Mouse (Mus musculus) heart, adult 18-20 months (tissue): ENCODE results near the gene Sclt1. TPM values are rescaled to one million over a fixed set of nuclear protein-coding genes. Genes with fewer than 3 reads are reported as not detected.

Experiments
- DNase-seq, 2 experiments: peaks; one replicate each; pipeline ENCODE4 v3.0.0; 2021 to 2022; ENCODE audit warnings: mixed read lengths in 1 of 2
- total RNA-seq, 2 experiments: library from RNA; stranded (reverse); gene quantifications; 2 replicates each; pipeline ENCODE4 v1.2.3; 2021

Sclt1 gene
- total RNA-seq, 2 experiments from 2014 or later = 6.4 to 7.3 TPM

- DNase-seq = no peak
Measured at GRCm38 (mm10) chr3:41606330-41606664, 136.0 kb downstream of the Sclt1 start.

DNA sequence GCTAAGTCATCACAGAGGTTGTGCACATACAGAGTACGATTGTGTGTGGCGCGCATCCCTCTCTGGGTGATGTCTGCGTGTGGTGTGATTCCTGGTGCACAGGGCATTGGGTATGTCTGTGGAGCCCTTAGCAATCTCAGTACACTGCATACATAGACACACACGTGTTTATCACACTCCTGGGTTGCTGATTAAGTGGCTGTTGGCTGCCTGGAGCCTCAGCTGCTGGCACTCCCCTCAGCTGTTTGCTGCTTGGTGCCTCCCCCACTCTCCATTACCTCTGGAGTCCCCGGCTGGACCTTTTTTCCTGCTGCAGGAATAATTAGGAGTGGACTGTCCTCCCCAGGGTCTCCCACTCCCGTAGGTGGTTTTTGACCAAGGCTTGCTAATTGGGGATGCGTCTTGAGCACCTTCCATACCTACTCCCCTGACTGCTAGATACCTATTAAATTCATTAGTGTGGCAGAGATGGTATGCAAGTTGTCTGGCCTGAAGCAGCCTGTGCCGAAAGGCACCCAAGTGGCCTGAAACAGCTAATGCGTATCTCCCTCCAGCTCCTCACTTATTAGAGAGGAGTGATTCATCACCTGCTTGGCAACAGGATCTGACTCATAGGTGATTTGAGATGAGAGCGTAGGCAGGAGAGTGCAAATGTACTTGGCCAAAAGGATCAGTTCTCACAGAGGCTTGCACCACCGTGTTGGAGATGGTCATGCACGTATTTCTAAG, 136.5 kb downstream of the Sclt1 start:
- peak in 1 of 2 experiments; percentile 49 for DNase-seq

- no peak for DNase-seq
Measured at GRCm38 (mm10) chr3:41604629-41605321, 137.5 kb downstream of the Sclt1 start.

- no peak for DNase-seq
Measured at GRCm38 (mm10) chr3:41603470-41604019, 138.8 kb downstream of the Sclt1 start.

DNA sequence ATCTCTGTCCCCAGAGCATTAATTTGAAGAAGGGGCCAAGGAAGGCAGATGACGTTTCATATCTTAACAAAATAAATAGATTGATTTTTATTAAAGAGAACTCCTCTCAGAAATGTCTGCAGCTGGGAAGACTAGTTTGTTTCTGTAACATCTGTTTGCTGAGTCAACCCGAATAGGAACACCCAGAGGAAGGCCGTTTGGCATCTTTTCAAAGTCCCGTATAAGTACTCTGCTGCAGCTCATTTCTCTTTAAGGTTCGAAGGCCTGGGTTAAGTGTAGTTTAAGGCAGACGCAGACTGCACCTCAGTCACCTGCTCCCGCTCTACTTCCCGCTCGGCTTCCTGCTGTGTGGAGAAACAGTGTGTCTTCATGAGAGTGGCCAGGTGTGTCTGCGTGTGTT, 139.4 kb downstream of the Sclt1 start:
- peak; percentile 52 to 54 for DNase-seq

DNA sequence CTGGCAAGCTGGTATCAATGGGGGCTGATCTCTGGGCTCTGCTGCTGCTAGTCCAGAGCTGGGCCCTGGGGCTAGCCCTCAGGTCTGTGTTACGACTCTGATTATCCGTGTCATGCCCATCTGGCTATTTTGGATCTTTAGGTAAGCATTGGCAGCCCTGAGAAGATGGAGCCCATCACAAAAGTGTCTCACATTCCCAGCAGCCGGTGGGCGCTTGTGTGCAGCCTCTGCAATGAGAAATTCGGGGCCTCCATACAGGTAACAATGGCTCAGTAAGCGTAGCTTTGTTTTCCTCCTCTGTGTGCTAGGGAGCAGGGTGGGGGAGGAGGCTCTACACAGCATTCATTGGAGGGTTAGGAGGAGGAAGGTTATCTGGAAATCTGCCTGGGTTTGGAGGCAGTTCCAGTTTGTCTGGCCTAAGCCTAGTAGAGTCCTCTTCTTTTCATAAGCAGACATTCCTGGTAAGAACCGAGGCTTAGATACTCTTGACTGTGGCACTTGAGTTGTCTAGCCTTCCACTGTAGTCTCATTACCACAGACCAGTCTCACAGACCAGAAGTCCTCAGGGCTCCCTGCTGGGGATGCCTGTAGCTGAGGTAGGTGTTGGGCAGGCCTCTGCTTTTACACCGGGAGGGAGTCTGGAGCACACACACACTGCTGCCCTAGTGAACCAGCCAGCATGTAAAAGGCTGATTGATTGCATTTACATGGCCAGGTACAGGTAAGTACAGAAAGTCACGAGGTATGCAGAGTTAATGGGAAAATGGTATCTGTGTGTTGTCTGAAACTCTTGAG, 140.9 kb downstream of the Sclt1 start:
- DNase-seq = no peak

GRCm38 (mm10) chr3:41599806-41600589, 142.3 kb downstream of the Sclt1 start:
- peak; percentile 76 to 87 for DNase-seq

GRCm38 (mm10) chr3:41599226-41599625, 143.1 kb downstream of the Sclt1 start:
- DNase-seq = peak; percentile 42 to 47

GRCm38 (mm10) chr3:41598412-41598811, 143.9 kb downstream of the Sclt1 start:
- DNase-seq = no peak

- no peak for DNase-seq
Measured at GRCm38 (mm10) chr3:41597036-41597435, 145.3 kb downstream of the Sclt1 start.

- no peak for DNase-seq
Measured at GRCm38 (mm10) chr3:41595010-41595409, 147.3 kb downstream of the Sclt1 start.

DNA sequence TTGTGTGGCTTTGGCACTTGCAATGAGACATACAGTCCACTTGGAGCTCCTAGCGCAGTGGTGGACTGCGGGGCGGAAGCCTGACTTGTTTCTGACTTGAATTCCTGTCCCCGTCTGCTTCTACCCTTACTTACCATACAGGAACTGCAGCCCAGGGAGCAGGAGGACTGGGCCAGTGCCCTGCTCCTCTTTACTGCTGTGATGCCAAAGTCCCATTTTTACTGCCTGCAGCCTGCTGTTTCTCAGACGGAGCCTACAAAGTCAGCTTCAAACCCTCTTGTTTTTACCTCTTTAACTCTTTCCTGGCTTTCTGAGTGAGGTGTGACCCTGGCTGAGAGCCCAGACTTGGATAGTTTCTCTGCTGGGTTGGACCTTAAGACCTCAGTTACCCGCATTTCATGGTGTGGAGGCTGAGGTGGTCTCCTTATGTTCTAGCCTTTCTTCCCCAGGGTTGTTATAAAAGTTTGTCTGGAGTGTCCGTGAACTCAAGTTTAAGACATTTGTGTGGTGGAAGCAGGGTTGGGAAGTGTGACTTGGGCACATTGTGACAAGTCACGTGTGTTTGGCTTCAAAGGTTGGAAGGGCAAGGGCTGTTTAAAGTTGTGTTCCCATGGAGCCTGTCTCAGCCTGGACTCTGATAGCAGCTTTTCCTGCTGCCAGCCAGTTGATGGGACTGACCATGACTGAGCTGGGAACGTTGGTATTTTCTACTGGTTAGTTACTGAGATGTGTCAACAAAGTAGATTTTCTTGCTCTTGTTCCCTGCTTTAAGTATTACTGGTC, 148.0 kb downstream of the Sclt1 start:
- peak; percentile 45 to 55 for DNase-seq

DNA sequence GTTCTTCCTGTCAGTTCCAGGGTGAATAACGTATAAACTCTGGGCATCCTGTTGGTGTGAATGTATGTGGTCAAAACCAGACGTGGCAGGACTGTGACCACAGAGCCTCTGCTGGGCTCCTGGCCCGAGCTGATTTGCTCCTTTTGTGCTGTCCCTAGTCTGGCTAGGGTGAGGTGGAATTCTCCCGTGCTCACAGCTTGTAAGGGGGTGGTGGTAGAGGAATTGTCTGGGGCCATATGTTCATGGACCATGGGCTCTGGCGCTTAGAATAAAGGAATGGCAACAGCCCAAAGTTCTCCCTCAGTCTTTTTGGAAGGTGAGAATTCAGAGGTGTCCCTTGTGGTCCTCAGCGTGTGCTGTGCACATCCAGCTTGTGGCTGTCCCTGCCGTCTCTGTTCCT, 149.5 kb downstream of the Sclt1 start:
- no peak for DNase-seq

- no peak for DNase-seq
Measured at GRCm38 (mm10) chr3:41591651-41592170, 150.6 kb downstream of the Sclt1 start.

DNA sequence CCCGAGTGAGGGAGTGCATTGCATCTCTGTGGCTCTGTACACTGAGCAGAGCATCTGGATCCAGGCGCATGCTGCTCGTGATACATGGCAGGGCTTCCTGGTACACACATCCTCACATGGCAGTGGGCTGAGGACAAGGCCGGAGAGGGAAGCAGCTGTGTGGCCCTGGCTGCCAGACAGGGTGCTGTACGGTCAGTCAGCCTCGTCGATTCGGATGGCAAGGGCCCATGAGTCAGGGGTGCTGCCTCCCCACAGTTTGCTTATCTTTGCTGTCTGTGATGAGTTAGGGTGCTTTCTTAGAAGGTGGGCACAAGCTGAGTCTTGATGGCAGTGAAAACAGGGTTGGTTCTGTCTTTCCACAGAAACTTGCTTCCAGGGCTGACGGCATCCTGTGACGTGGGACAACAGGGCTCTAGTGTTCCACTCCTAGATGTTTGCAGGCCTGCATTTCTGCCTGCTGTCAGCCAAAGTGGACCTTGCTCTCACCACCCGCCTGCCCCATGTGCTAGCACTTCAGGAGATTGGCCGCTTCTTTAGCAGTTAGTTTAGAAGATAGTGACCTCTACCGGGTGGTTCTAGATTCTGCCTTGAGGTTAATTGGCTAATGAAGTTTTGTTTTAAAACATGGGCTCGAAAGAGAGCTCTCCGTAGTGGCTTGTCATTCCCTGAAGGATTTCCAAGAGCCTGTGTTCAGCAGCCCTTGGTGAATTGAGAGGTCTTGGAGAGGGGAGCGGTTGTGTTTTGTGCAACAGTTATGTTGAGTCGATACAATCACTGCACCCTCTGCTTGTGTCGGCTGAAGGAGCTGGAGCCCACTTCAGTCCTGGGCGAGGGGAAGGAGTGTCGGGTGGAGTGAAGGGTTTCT, 151.4 kb downstream of the Sclt1 start:
- peak; percentile 58 to 59 for DNase-seq

GRCm38 (mm10) chr3:41589988-41590387, 152.3 kb downstream of the Sclt1 start:
- DNase-seq = peak in 1 of 2 experiments; percentile 19

GRCm38 (mm10) chr3:41589246-41589914, 152.9 kb downstream of the Sclt1 start:
- DNase-seq = peak in 1 of 2 experiments; percentile 21

- DNase-seq = no peak
Measured at GRCm38 (mm10) chr3:41588495-41588894, 153.8 kb downstream of the Sclt1 start.

DNA sequence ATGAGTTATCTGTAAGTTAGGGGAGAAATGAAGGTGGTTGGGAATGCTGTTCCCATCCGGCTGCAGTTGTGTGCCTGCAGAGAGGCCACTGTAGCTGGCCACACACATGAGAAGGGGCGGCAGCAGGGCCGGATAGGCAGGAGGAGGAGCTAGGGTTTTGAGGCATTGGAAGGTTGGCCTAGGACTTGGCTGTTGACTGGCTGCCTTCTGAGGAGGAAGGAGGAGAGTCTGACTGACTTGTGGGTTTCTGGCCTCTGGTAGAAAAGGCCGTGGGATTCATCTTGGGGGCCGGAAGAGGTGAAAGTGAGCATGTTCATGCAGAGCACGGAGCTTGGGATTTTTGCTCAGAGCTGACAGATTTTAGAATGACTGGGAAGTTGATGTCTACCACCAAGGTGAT, 154.7 kb downstream of the Sclt1 start:
- DNase-seq = peak; percentile 59 to 75
